Mouse (Mus musculus): ENCODE results near the gene Tram2.

- no peak for TF ChIP-seq CTCF (IDR thresholded peaks at IDR 0.05; ENCODE audit: low read depth, low read length)
- TF ChIP-seq POLR2A (IDR thresholded peaks at IDR 0.05; ENCODE audit: borderline replicate concordance, low read depth, low read length), result no peak
Observed at GRCm38 (mm10) chr1:21084661-21085060, 5.6 kb upstream of the Tram2 start.
